Mouse (Mus musculus): ENCODE measurements around the gene Gm20521. TPM values are rescaled to one million over a fixed set of nuclear protein-coding genes. Genes with fewer than 3 reads are reported as not detected.

Gene Gm20521
- polyA plus RNA-seq, 1 experiment from 2014 or later: not detected

GRCm38 (mm10) chr14:54897445-54897844 lies 14.2 kb downstream of the Gm20521 start:
- H3K36me3 ChIP-seq (replicated peaks; ENCODE audit: control insufficient read depth, insufficient read depth, low read depth, low read length): peaks cover 6% of the 10 kb centered on the region
- H3K9ac ChIP-seq (replicated peaks; ENCODE audit: low read length): no peak overlapping the region
- 54% methylated on average over 2 of the region's 2 CpGs for WGBS
- no peaks in the 10 kb centered on the region for H3K9me3 ChIP-seq (replicated peaks; ENCODE audit: control insufficient read depth, low read length)
- no peak for ATAC-seq (replicated peaks; ENCODE audit: insufficient number of reproducible peaks, low FRiP score, low TSS enrichment, low read depth)
- H3K4me3 ChIP-seq (ENCODE audit: low read depth, low read length): no peak overlapping the region
- H3K4me1 ChIP-seq (ENCODE audit: control insufficient read depth, insufficient read depth, low read length): no peaks in the 10 kb centered on the region
- H3K27ac ChIP-seq (replicated peaks; ENCODE audit: low read depth, low read length): no peak overlapping the region
- H3K4me2 ChIP-seq (ENCODE audit: low read depth, low read length): no peak overlapping the region
- DNase-seq (ENCODE audit: low spot score): no peak
- H3K27me3 ChIP-seq (ENCODE audit: control insufficient read depth, insufficient read depth, low read length): no peaks in the 10 kb centered on the region

DNA sequence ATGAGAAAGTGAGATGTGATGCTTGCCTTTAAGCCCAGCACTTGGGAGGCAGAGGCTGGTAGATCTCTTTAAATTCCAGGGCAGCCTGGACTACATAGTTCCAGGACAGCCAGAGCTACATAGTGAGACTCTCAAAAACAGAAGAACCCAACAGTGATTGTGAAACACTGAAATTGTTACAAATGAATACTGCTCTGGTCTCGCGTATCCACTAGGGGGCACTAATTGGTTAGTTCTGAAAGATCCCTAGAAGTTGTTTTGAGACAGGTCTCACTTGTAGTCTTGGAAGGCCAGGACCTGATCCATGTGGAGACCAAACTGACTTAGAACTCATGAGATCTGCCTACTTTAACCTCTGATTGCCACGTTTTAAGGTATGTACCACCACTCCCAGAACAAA lies 17.1 kb downstream of the Gm20521 start:
- WGBS: 0% methylated on average over 3 of the region's 3 CpGs
- H3K36me3 ChIP-seq (replicated peaks; ENCODE audit: control insufficient read depth, insufficient read depth, low read depth, low read length): peaks cover 6% of the 10 kb centered on the region
- no peak overlapping the region for H3K27ac ChIP-seq (replicated peaks; ENCODE audit: low read depth, low read length)
- H3K4me1 ChIP-seq (ENCODE audit: control insufficient read depth, insufficient read depth, low read length): no peaks in the 10 kb centered on the region
- no peak overlapping the region for H3K4me2 ChIP-seq (ENCODE audit: low read depth, low read length)
- no peaks in the 10 kb centered on the region for H3K27me3 ChIP-seq (ENCODE audit: control insufficient read depth, insufficient read depth, low read length)
- H3K9me3 ChIP-seq (replicated peaks; ENCODE audit: control insufficient read depth, low read length): no peaks in the 10 kb centered on the region
- H3K9ac ChIP-seq (replicated peaks; ENCODE audit: low read length): no peak overlapping the region
- DNase-seq (ENCODE audit: low spot score) (peak; percentile 92), ATAC-seq (replicated peaks; ENCODE audit: insufficient number of reproducible peaks, low FRiP score, low TSS enrichment, low read depth) (0 out of 2 replicates have a peak, but pooled peaks have one; percentile 42)
- no peak overlapping the region for H3K4me3 ChIP-seq (ENCODE audit: low read depth, low read length)

DNA sequence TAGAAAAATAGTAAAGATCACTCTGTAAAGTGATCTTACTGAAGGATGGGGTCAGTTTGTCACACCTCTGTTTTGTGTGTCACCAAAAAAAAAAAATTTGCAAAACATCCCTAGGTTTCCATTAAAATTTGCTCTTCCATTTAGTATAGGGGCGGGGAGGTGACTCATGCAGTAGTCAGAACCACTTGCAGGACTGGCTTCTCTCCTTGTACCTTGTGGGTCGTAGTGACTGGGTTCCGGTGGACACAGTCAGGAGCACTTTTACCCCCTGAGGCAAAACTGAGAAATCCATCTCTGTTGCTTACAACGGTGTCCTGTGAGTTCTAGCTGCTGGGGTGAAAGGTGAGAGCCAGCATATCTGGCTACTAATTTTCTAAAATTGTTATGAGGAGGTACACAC lies 20.4 kb downstream of the Gm20521 start:
- Histone ChIP-seq H3K27ac (replicated peaks; ENCODE audit: low read depth, low read length) (no peak overlapping the region), H3K4me2 (ENCODE audit: low read depth, low read length) (no peak overlapping the region), H3K27me3 (ENCODE audit: control insufficient read depth, insufficient read depth, low read length) (no peaks in the 10 kb centered on the region), H3K4me3 (ENCODE audit: low read depth, low read length) (no peak overlapping the region), H3K9ac (replicated peaks; ENCODE audit: low read length) (no peak overlapping the region), H3K9me3 (replicated peaks; ENCODE audit: control insufficient read depth, low read length) (no peaks in the 10 kb centered on the region), H3K36me3 (replicated peaks; ENCODE audit: control insufficient read depth, insufficient read depth, low read depth, low read length) (no peaks in the 10 kb centered on the region; the same call in 1 of the 2 replicates), H3K4me1 (ENCODE audit: control insufficient read depth, insufficient read depth, low read length) (no peaks in the 10 kb centered on the region)
- DNase-seq (ENCODE audit: low spot score) (no peak), ATAC-seq (replicated peaks; ENCODE audit: insufficient number of reproducible peaks, low FRiP score, low TSS enrichment, low read depth) (no peak)
- WGBS: 82% methylated on average over 4 of the region's 4 CpGs

GRCm38 (mm10) chr14:54908682-54909081 lies 25.4 kb downstream of the Gm20521 start:
- ATAC-seq (replicated peaks; ENCODE audit: insufficient number of reproducible peaks, low FRiP score, low TSS enrichment, low read depth) (no peak), DNase-seq (ENCODE audit: low spot score) (no peak)
- no peak overlapping the region for H3K4me2 ChIP-seq (ENCODE audit: low read depth, low read length)
- no peaks in the 10 kb centered on the region for H3K9me3 ChIP-seq (replicated peaks; ENCODE audit: control insufficient read depth, low read length)
- H3K9ac ChIP-seq (replicated peaks; ENCODE audit: low read length): no peak overlapping the region
- no peaks in the 10 kb centered on the region; the same call in 1 of the 2 replicates for H3K4me1 ChIP-seq (ENCODE audit: control insufficient read depth, insufficient read depth, low read length)
- no peaks in the 10 kb centered on the region; the same call in 1 of the 2 replicates for H3K36me3 ChIP-seq (replicated peaks; ENCODE audit: control insufficient read depth, insufficient read depth, low read depth, low read length)
- 79% methylated on average over 7 of the region's 7 CpGs for WGBS
- no peak overlapping the region for H3K27ac ChIP-seq (replicated peaks; ENCODE audit: low read depth, low read length)
- no peaks in the 10 kb centered on the region for H3K27me3 ChIP-seq (ENCODE audit: control insufficient read depth, insufficient read depth, low read length)
- no peak overlapping the region for H3K4me3 ChIP-seq (ENCODE audit: low read depth, low read length)

GRCm38 (mm10) chr14:54912109-54912850 lies 29.0 kb downstream of the Gm20521 start:
- ATAC-seq (replicated peaks; ENCODE audit: insufficient number of reproducible peaks, low FRiP score, low TSS enrichment, low read depth): peak; percentile 45; the same call in 1 of the 2 replicates
- Histone ChIP-seq H3K36me3 (replicated peaks; ENCODE audit: control insufficient read depth, insufficient read depth, low read depth, low read length) (peaks cover 5% of the 10 kb centered on the region), H3K9me3 (replicated peaks; ENCODE audit: control insufficient read depth, low read length) (no peaks in the 10 kb centered on the region), H3K27ac (replicated peaks; ENCODE audit: low read depth, low read length) (peak overlapping the region; percentile 78), H3K27me3 (ENCODE audit: control insufficient read depth, insufficient read depth, low read length) (no peaks in the 10 kb centered on the region), H3K4me3 (ENCODE audit: low read depth, low read length) (peak overlapping the region; percentile 89), H3K9ac (replicated peaks; ENCODE audit: low read length) (peak overlapping the region; percentile 87), H3K4me2 (ENCODE audit: low read depth, low read length) (peak overlapping the region; percentile 98), H3K4me1 (ENCODE audit: control insufficient read depth, insufficient read depth, low read length) (no peaks in the 10 kb centered on the region; the same call in 1 of the 2 replicates)
- peak; percentile 40 for DNase-seq (ENCODE audit: low spot score)
- WGBS: 2% methylated on average over 41 of the region's 69 CpGs

GRCm38 (mm10) chr14:54912886-54913285 lies 29.6 kb downstream of the Gm20521 start, which contains the start of gene Slc22a17:
Gene Slc22a17 (minus strand): TSS chr14:54913132.
- Histone ChIP-seq H3K9me3 (replicated peaks; ENCODE audit: control insufficient read depth, low read length) (no peaks in the 10 kb centered on the region), H3K36me3 (replicated peaks; ENCODE audit: control insufficient read depth, insufficient read depth, low read depth, low read length) (peaks cover 6% of the 10 kb centered on the region), H3K4me2 (ENCODE audit: low read depth, low read length) (peak within 1 kb of the TSS; percentile 98), H3K27ac (replicated peaks; ENCODE audit: low read depth, low read length) (peak within 1 kb of the TSS; percentile 78), H3K27me3 (ENCODE audit: control insufficient read depth, insufficient read depth, low read length) (no peaks in the 10 kb centered on the region), H3K9ac (replicated peaks; ENCODE audit: low read length) (peak within 1 kb of the TSS; percentile 87), H3K4me1 (ENCODE audit: control insufficient read depth, insufficient read depth, low read length) (no peaks in the 10 kb centered on the region; the same call in 1 of the 2 replicates), H3K4me3 (ENCODE audit: low read depth, low read length) (peak within 1 kb of the TSS; percentile 89)
- DNase-seq (ENCODE audit: low spot score) (peak; percentile 93), ATAC-seq (replicated peaks; ENCODE audit: insufficient number of reproducible peaks, low FRiP score, low TSS enrichment, low read depth) (peak; percentile 93)
- WGBS: 0% methylated on average over 28 of the region's 28 CpGs

DNA sequence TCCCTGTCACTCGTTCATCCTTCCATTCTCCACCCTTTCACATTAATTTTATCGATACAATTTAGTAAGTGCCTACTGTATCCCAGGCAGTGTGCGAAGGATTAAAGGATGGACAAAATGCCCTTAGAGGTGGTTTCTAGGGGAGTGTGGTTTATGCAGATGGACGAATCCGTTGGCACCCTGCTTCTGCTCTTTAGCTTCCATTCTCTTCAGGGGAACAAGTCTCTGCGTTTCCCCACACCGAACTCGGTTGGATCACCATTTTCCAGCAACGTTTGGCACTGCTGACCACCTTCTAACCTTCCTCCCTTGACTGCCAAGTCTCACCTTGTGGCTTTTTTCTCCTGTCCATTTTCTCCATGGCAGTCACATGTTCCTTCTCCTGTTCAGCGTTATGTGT lies 30.1 kb downstream of the Gm20521 start:
- DNase-seq (ENCODE audit: low spot score): no peak
- Histone ChIP-seq H3K9ac (replicated peaks; ENCODE audit: low read length) (peak overlapping the region; percentile 87), H3K9me3 (replicated peaks; ENCODE audit: control insufficient read depth, low read length) (no peaks in the 10 kb centered on the region), H3K27ac (replicated peaks; ENCODE audit: low read depth, low read length) (no peak overlapping the region), H3K4me2 (ENCODE audit: low read depth, low read length) (peak overlapping the region; percentile 98), H3K27me3 (ENCODE audit: control insufficient read depth, insufficient read depth, low read length) (no peaks in the 10 kb centered on the region), H3K4me3 (ENCODE audit: low read depth, low read length) (peak overlapping the region; percentile 89), H3K36me3 (replicated peaks; ENCODE audit: control insufficient read depth, insufficient read depth, low read depth, low read length) (peaks cover 6% of the 10 kb centered on the region), H3K4me1 (ENCODE audit: control insufficient read depth, insufficient read depth, low read length) (no peaks in the 10 kb centered on the region; the same call in 1 of the 2 replicates)
- ATAC-seq (replicated peaks; ENCODE audit: insufficient number of reproducible peaks, low FRiP score, low TSS enrichment, low read depth): peak; percentile 14; the same call in 1 of the 2 replicates
- 19% methylated on average over 10 of the region's 10 CpGs for WGBS

- Histone ChIP-seq H3K4me2 (ENCODE audit: low read depth, low read length) (no peak overlapping the region), H3K27ac (replicated peaks; ENCODE audit: low read depth, low read length) (no peak overlapping the region), H3K4me1 (ENCODE audit: control insufficient read depth, insufficient read depth, low read length) (peaks cover 3% of the 10 kb centered on the region), H3K4me3 (ENCODE audit: low read depth, low read length) (no peak overlapping the region), H3K27me3 (ENCODE audit: control insufficient read depth, insufficient read depth, low read length) (no peaks in the 10 kb centered on the region), H3K36me3 (replicated peaks; ENCODE audit: control insufficient read depth, insufficient read depth, low read depth, low read length) (peaks cover 17% of the 10 kb centered on the region), H3K9ac (replicated peaks; ENCODE audit: low read length) (no peak overlapping the region), H3K9me3 (replicated peaks; ENCODE audit: control insufficient read depth, low read length) (peaks cover 10% of the 10 kb centered on the region)
- WGBS: 92% methylated on average over 16 of the region's 16 CpGs
- DNase-seq (ENCODE audit: low spot score) (no peak), ATAC-seq (replicated peaks; ENCODE audit: insufficient number of reproducible peaks, low FRiP score, low TSS enrichment, low read depth) (no peak)
Observed at GRCm38 (mm10) chr14:54920076-54920685, 36.9 kb downstream of the Gm20521 start.

Measured in embryonic facial prominence, embryonic 11.5 days (tissue).